Mouse (Mus musculus) lung, adult 2 months (tissue): ENCODE measurements around the gene Gprc5d.

Experiments
- CTCF ChIP-seq: fragments of 200-500 bp; IDR thresholded peaks from 2 replicates; pipeline ENCODE4 v1.5.1; 2011; ENCODE audit warnings: mild to moderate bottlenecking, low read length, control low read depth; ENCODE audit not compliant: insufficient read depth
- POLR2A ChIP-seq: fragments of 200-500 bp; IDR thresholded peaks from 2 replicates; pipeline ENCODE4 v1.6.1; 2011; ENCODE audit warnings: low read depth, mild to moderate bottlenecking, control low read depth, low read length, borderline replicate concordance; ENCODE audit errors: extremely low read depth

- TF ChIP-seq CTCF, result no peak
- no peak for TF ChIP-seq POLR2A
Observed at GRCm38 (mm10) chr6:135124755-135125380, 6.8 kb upstream of the Gprc5d start.
